Mouse (Mus musculus): ENCODE results near the gene Stx16.

Gene Stx16

GRCm38 (mm10) chr2:174075072-174075570 lies 987 bp upstream of the Stx16 start:
- no peak for DNase-seq (ENCODE audit: extremely low read depth, low read depth, low spot score)

GRCm38 (mm10) chr2:174076433-174076824 lies 321 bp downstream of the Stx16 start:
- DNase-seq (ENCODE audit: extremely low read depth, low read depth, low spot score) = no peak

GRCm38 (mm10) chr2:174077004-174077695 lies 1.0 kb downstream of the Stx16 start:
- DNase-seq (ENCODE audit: extremely low read depth, low read depth, low spot score) = no peak

GRCm38 (mm10) chr2:174077776-174078338 lies 1.7 kb downstream of the Stx16 start:
- DNase-seq (ENCODE audit: extremely low read depth, low read depth, low spot score) = no peak

GRCm38 (mm10) chr2:174081833-174082232 lies 5.7 kb downstream of the Stx16 start:
- DNase-seq (ENCODE audit: extremely low read depth, low read depth, low spot score) = no peak

- DNase-seq (ENCODE audit: extremely low read depth, low read depth, low spot score) = no peak
These were observed 6.3 kb downstream of the Stx16 start for GRCm38 (mm10) chr2:174082380-174082918.

- DNase-seq (ENCODE audit: extremely low read depth, low read depth, low spot score) = no peak
These were observed 19.0 kb downstream of the Stx16 start for GRCm38 (mm10) chr2:174095086-174095485.

GRCm38 (mm10) chr2:174102399-174102798 lies 26.3 kb downstream of the Stx16 start:
- no peak for DNase-seq (ENCODE audit: extremely low read depth, low read depth, low spot score)

- DNase-seq (ENCODE audit: extremely low read depth, low read depth, low spot score) = no peak
These were observed 27.4 kb downstream of the Stx16 start for GRCm38 (mm10) chr2:174103527-174103926.

- no peak for DNase-seq (ENCODE audit: extremely low read depth, low read depth, low spot score)
These were observed 31.3 kb downstream of the Stx16 start for GRCm38 (mm10) chr2:174107375-174107774.

- no peak for DNase-seq (ENCODE audit: extremely low read depth, low read depth, low spot score)
These were observed 34.1 kb downstream of the Stx16 start, which contains the start of gene Npepl1 for GRCm38 (mm10) chr2:174109991-174110782. Gene Npepl1 (plus strand): TSS chr2:174110349.

GRCm38 (mm10) chr2:174110783-174111549 lies 34.9 kb downstream of the Stx16 start:
- DNase-seq (ENCODE audit: extremely low read depth, low read depth, low spot score) = no peak

- DNase-seq (ENCODE audit: extremely low read depth, low read depth, low spot score) = no peak
These were observed 36.8 kb downstream of the Stx16 start for GRCm38 (mm10) chr2:174112931-174113330.

- no peak for DNase-seq (ENCODE audit: extremely low read depth, low read depth, low spot score)
These were observed 38.2 kb downstream of the Stx16 start for GRCm38 (mm10) chr2:174114148-174114864.

- DNase-seq (ENCODE audit: extremely low read depth, low read depth, low spot score) = peak; percentile 26
These were observed 40.8 kb downstream of the Stx16 start for GRCm38 (mm10) chr2:174116929-174117328.

GRCm38 (mm10) chr2:174118141-174118540 lies 42.0 kb downstream of the Stx16 start:
- no peak for DNase-seq (ENCODE audit: extremely low read depth, low read depth, low spot score)

GRCm38 (mm10) chr2:174119259-174119658 lies 43.2 kb downstream of the Stx16 start:
- no peak for DNase-seq (ENCODE audit: extremely low read depth, low read depth, low spot score)

- no peak for DNase-seq (ENCODE audit: extremely low read depth, low read depth, low spot score)
These were observed 44.5 kb downstream of the Stx16 start for GRCm38 (mm10) chr2:174120631-174121030.

GRCm38 (mm10) chr2:174121411-174121947 lies 45.4 kb downstream of the Stx16 start:
- DNase-seq (ENCODE audit: extremely low read depth, low read depth, low spot score) = no peak

GRCm38 (mm10) chr2:174122331-174122730 lies 46.2 kb downstream of the Stx16 start:
- DNase-seq (ENCODE audit: extremely low read depth, low read depth, low spot score) = no peak
